Mouse (Mus musculus) lung, postnatal 25 days (tissue): ENCODE measurements around the gene Fry.

Experiments used
- DNase-seq: peaks from one replicate; pipeline ENCODE4 v3.0.0; 2022; ENCODE audit warnings: low spot score

Gene Fry

DNA sequence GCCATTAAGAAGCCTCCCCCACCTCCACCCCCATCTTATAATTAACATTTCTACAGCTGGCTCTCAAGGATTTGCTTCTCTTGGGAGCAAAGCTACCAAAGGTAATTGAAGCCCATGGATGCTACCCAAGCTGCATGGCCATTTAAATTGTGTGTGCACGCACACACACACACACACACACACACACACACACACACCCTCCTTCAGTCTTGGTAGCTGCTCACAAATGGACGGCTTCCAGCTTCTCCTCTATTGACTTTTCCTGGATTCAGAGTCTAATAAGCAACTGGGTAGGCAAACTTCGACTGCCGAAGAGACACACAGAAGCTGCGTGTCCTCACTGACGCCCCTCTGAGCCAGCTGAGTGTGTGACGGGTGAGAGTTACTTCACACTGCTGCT lies 11.7 kb downstream of the Fry start:
- no peak for DNase-seq

DNA sequence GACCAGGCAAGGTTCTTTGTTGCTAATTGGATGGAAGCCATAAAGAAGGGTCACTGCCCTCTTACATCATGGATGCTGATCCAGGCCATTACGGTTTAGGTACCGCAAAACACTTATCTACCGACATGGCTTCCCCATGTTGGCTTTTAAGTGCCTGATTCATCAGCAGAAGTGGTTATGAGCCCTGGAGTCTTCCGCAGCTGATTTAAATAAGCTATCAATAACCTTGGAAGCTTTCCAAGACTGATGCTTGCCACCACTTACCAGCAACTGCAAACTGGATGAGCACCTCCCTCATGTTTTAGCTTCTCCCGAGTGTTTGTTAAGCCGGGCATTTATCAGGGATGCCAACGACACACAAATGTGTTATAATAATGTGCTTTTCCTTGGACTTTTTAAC lies 12.7 kb downstream of the Fry start:
- no peak for DNase-seq

GRCm38 (mm10) chr5:150134651-150135050 lies 16.2 kb downstream of the Fry start:
- DNase-seq = no peak

DNA sequence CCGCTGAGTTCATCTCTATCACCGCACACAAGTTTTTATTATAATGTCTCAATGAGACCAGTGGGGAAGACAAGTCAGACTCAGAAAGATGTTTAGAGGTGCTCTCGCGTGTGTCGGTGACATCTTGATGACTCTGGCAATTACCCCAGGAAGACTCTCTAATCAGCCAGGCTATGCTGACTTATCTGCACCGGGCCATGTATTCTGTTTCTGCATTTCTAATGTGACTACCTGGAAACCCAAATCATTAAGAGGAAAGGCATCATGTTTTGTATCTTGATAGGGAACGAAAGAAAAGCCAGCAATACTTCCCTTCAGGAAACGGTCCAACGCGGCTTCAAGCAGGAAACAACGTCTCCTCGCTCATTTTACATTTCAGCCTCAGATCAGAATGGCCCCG lies 17.1 kb downstream of the Fry start:
- no peak for DNase-seq

DNA sequence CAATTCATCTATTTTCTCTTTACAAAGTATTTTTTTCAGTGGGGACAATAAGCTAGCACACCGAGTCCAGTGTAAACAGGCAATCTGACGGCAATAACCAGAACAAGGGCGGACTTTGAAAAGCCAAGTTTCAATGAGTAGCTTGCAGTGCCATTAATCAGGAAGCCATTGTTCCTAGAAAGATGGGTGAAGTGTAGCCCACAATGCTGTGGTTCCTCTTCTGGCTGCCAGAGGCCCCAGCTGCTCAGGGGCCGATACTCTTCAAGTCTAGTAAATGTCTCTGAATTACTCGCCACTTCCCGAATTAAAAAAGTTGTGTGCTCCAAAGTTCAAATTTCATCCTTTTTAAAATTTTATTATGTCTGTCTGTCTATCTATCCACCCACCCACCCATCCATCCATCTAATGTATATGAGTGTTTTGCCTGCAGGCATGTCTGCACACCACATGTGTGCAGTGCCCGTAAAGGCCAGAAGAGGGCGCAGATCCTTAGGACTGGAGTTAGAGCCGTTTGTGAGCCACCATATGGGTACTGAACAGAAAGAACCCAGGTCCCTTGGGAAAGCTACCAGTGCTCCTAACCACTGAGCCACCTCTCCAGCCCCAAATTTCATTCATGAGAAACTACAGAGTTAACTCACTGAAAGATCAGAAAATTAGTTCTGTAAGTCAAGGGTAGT lies 19.5 kb downstream of the Fry start:
- DNase-seq = no peak

GRCm38 (mm10) chr5:150140513-150140912 lies 22.1 kb downstream of the Fry start:
- no peak for DNase-seq

DNA sequence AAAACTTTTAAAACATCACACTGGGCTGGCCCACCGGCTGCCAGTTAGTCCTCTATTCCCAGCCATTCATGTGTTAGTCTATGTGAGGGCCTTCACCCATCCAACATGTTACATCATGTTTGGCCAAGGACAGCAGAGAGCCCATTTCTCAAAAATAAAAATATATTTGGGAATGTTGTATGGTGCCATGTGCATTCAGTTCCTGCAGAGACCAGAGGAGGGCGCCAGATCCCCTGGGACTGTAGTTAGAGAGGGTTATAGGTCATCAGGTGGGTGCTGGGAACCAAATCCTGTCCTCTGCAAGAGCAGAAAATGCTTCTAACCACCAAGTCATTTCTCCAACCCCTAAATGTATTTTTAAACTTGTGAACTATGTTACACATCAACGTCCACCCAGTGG lies 27.5 kb downstream of the Fry start:
- DNase-seq = no peak

GRCm38 (mm10) chr5:150146612-150147011 lies 28.2 kb downstream of the Fry start:
- DNase-seq = no peak

DNA sequence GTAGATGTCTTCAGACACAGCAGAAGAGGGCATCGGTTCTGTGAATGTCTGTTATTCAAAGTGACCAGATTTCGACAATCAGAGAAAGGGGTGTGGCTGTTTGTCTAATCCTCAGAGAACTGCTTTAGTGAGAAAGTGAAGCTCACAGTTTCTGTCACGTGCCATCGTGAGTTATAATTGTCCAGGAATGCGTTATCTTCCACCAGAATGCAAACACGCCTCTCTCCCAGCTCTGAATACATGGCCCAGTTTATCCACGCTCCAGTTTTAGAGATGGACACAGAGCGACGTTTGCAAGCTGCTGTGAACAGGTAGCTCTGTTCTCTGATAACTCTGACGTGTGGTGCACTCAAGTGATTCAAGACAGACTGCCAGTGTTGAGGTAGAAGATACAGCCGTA lies 31.3 kb downstream of the Fry start:
- no peak for DNase-seq

GRCm38 (mm10) chr5:150150986-150151385 lies 32.5 kb downstream of the Fry start:
- no peak for DNase-seq

GRCm38 (mm10) chr5:150152071-150152879 lies 33.8 kb downstream of the Fry start:
- peak; percentile 28 for DNase-seq

DNA sequence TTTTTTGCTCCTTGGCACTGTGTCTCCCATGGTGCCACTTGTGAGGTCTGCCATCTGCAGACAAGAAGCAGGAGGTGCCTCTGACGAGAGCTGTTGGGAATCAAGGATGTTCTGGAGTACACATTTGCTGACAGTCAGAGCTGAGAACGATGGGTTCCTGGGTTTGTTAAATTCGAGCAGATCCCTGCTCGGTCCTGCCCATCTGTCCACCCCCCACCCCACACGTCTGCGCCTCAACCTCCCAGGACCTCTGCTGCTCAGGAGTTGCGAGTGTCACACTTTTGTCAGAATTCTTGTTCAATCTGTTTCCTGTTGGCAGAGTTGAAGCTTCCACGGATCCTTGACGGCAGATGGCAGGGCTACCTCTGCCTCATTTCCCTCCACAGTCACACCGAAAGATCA lies 34.4 kb downstream of the Fry start:
- no peak for DNase-seq

DNA sequence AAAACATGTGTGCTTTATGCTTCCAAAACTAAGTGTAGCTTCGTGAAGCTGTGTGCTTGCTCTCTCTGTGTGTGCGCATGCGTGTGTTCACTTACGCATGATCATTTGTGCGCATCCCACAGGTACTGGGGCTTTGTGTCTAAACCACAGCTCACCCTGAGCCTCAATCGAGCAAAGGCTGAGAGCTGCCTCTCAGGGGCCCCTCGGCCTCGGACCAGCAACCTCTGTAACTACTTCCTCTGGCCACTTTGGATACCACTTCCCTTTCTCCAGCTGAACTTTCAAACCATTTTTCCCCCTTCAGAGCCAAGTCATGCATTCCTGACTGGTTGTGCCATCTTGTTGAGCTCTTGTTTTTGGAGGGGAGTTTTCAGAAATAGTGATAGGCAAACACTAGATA lies 36.9 kb downstream of the Fry start:
- DNase-seq = no peak

DNA sequence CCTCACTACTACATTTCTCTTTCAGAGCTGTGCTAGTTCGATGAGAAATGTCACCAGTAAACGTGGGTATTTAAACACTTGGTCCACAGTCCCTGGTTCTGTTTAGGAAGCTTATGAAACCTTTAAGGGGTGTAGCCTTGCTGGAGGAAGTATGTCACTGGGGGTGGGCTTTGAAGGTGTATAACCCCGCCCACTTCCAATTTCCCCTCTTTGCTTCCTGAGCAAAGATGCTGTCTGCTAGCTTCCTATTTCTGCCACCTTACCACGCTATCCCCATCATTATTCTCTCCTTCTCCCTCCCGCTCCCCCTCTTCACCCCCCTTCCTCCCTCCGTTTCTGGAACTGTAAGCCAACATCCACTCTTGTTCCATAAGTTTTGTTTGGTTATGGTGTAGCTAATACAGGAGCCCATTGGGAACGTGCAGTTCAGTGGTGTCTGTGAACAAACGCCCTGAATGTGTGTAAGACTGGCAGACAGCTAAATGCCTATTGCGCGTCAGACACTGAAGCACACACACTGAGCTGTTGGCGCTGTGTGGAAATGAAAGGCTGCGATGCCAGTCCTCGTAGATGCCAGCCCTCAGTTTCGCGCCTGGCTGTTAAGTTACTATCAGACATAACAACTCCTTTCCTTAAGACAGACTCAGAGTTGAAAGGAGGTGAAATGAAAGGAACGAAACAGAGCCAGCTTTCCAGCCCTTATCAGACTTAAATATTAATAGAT lies 37.8 kb downstream of the Fry start:
- peak; percentile 40 for DNase-seq

GRCm38 (mm10) chr5:150157682-150158081 lies 39.2 kb downstream of the Fry start:
- DNase-seq = peak; percentile 49

- DNase-seq = no peak
Observed at GRCm38 (mm10) chr5:150159151-150159550, 40.7 kb downstream of the Fry start.

- DNase-seq = no peak
Observed at GRCm38 (mm10) chr5:150161193-150161592, 42.7 kb downstream of the Fry start.

DNA sequence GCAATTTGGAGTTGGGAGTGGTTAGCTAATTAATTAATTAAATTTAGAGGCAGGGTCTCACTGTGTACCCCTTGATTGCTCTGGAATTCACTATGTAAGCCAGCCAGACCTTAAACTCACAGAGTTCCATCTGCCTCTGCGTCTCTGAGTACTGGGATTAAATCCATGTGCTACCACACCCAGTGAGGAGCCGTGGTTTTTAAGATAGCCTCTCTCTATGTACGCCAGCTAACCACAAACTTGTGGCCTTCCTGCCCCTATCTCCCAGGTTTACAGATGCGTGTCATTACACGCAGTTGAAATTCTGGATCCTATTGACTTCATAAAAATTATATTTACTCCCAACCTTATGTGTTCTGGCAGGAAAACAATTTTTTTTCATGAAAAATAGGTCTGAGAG lies 43.5 kb downstream of the Fry start:
- no peak for DNase-seq

- DNase-seq = no peak
Observed at GRCm38 (mm10) chr5:150164671-150165070, 46.2 kb downstream of the Fry start.

DNA sequence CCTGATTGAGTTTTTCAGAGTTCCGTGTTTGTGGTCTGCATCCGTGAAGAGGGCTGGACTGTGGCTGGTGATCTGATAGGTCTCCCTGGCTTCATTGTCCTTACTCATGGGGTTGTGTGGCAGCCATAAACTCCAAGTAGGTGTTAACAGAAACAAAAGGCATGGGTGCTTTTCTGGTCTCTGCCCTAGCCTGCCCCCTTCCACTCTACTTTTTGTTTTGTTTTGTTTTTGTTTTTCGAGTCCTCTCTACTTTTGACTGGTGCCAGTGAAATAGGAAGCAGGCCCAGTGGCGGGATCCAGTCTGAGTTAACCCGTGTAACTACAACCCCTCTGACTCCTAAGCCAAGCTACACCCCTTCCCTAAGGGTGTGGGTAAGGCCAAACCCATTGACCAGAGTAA lies 48.4 kb downstream of the Fry start:
- DNase-seq = no peak

GRCm38 (mm10) chr5:150167287-150167686 lies 48.8 kb downstream of the Fry start:
- DNase-seq = no peak

DNA sequence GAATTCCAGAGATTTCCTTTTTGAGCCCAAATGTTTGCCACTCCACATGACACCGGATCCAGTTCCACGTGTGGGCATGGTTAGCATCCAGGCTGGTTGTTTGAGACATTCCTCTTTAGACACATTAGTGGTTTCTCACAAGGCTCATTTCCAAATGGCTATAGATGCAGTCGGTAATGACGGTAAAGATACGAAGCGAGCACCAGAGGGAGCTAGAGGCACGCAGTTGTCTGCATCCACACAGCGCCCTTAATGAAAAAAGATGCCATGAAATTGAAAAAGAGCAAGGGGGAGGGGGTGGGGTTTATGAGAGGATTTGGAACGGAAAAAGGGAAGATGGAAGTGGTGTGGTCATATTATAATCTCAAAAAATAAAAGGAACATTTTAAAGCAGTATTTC lies 50.3 kb downstream of the Fry start:
- peak; percentile 65 for DNase-seq

DNA sequence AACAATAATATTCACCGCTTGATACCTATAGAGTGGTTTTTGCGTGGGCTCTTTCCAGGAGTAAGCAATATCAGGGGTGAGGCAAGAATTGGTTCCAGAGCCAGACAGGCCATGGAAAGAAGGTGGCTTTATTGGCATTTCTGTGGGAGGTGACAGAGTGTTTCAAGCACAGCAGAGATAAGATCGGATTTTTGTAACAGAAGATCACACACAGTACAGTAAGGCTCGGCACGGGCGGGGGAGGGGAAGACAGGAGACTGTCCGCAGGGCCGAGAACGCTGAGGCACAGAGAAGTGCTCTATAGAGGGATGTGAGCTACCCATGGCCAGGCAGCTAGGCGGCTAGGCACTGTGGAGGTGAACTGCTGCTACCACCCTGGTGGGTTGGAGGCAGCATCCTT lies 53.1 kb downstream of the Fry start:
- no peak for DNase-seq
